Mouse (Mus musculus): ENCODE data around the gene Gm43517. TPM values are rescaled to one million over a fixed set of nuclear protein-coding genes. Genes with fewer than 3 reads are reported as not detected.

Gm43517 gene
- polyA plus RNA-seq, 2 experiments: 0.04 TPM; not detected in 1

DNA sequence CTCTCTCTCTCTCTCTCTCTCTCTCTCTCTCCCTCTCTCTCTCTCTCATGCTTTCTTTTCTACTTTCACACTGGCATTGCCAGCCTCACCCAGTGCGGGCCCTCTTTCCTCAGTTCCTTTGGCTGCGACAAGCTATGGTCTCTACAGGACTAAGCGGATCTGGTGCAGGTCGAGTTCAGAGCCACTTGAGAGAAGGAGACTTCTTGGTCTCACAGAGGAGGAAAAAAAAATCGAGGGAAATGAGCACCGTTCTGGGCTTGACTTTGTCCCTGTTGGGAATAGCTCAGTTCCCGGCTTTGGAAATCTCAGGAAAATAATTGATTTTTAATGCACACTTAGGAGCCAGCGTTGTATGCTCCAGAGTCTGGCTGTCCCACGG, 5.9 kb downstream of the Gm43517 start:
- DNase-seq (ENCODE audit: low spot score): no peak
- Histone ChIP-seq H3K9ac (ENCODE audit: low read depth, low read length, severe bottlenecking) (no peak overlapping the region), H3K27ac (replicated peaks; ENCODE audit: low read depth, low read length) (no peak overlapping the region), H3K4me3 (replicated peaks; ENCODE audit: low read length) (peak overlapping the region; percentile 2; the same call in 1 of the 2 replicates), H3K36me3 (ENCODE audit: control insufficient read depth, insufficient read depth, low read length) (no peaks in the 10 kb centered on the region), H3K9me3 (ENCODE audit: control insufficient read depth, low read length) (no peaks in the 10 kb centered on the region), H3K27me3 (ENCODE audit: control insufficient read depth, insufficient read depth, low read length) (peaks cover 82% of the 10 kb centered on the region), H3K4me1 (ENCODE audit: control insufficient read depth, insufficient read depth, low read length) (no peaks in the 10 kb centered on the region), H3K4me2 (replicated peaks; ENCODE audit: low read depth, low read length, severe bottlenecking) (peak overlapping the region; percentile 16; the same call in 1 of the 2 replicates)
- WGBS: 2% methylated on average over 9 of the region's 9 CpGs
- no peak for TF ChIP-seq POLR2A (IDR thresholded peaks at IDR 0.05; ENCODE audit: borderline replicate concordance, extremely low read depth, insufficient read depth, insufficient read length)
- no peak for ATAC-seq (ENCODE audit: low FRiP score, low read depth)

- WGBS: under 1% methylated on average over 41 of the region's 42 CpGs
- Histone ChIP-seq H3K27ac (replicated peaks; ENCODE audit: low read depth, low read length) (no peak overlapping the region), H3K4me1 (ENCODE audit: control insufficient read depth, insufficient read depth, low read length) (no peaks in the 10 kb centered on the region), H3K4me2 (replicated peaks; ENCODE audit: low read depth, low read length, severe bottlenecking) (peak overlapping the region; percentile 16; the same call in 1 of the 2 replicates), H3K36me3 (ENCODE audit: control insufficient read depth, insufficient read depth, low read length) (no peaks in the 10 kb centered on the region), H3K9me3 (ENCODE audit: control insufficient read depth, low read length) (no peaks in the 10 kb centered on the region), H3K4me3 (replicated peaks; ENCODE audit: low read length) (peak overlapping the region; percentile 2; the same call in 1 of the 2 replicates), H3K9ac (ENCODE audit: low read depth, low read length, severe bottlenecking) (no peak overlapping the region), H3K27me3 (ENCODE audit: control insufficient read depth, insufficient read depth, low read length) (peaks cover 80% of the 10 kb centered on the region)
- TF ChIP-seq POLR2A (IDR thresholded peaks at IDR 0.05; ENCODE audit: borderline replicate concordance, extremely low read depth, insufficient read depth, insufficient read length): no peak
- peak; percentile 79 for ATAC-seq (ENCODE audit: low FRiP score, low read depth)
- peak; percentile 65 for DNase-seq (ENCODE audit: low spot score)
Measured at GRCm38 (mm10) chr12:49391305-49392040, 6.5 kb downstream of the Gm43517 start.

DNA sequence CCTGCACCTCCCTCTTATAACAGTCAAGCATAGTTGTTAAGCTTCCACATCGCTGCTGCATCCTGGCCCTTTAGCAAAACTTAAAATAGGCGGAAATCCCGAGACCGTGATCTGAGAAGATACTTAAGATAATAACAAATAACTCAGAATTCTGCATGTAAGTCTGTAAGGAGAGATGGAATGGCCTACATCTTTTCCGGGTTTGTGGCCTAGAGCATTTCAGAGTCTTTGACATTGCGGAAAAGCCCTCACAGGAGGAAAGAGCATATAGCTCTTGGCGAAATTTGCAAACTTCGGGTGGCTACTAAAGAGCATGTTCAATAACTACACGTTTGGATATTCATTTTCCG, 7.0 kb downstream of the Gm43517 start:
- Histone ChIP-seq H3K36me3 (ENCODE audit: control insufficient read depth, insufficient read depth, low read length) (no peaks in the 10 kb centered on the region), H3K9ac (ENCODE audit: low read depth, low read length, severe bottlenecking) (no peak overlapping the region), H3K27ac (replicated peaks; ENCODE audit: low read depth, low read length) (no peak overlapping the region), H3K27me3 (ENCODE audit: control insufficient read depth, insufficient read depth, low read length) (peaks cover 84% of the 10 kb centered on the region), H3K4me1 (ENCODE audit: control insufficient read depth, insufficient read depth, low read length) (no peaks in the 10 kb centered on the region), H3K4me2 (replicated peaks; ENCODE audit: low read depth, low read length, severe bottlenecking) (no peak overlapping the region), H3K4me3 (replicated peaks; ENCODE audit: low read length) (no peak overlapping the region), H3K9me3 (ENCODE audit: control insufficient read depth, low read length) (no peaks in the 10 kb centered on the region)
- no peak for TF ChIP-seq POLR2A (IDR thresholded peaks at IDR 0.05; ENCODE audit: borderline replicate concordance, extremely low read depth, insufficient read depth, insufficient read length)
- ATAC-seq (ENCODE audit: low FRiP score, low read depth) (no peak), DNase-seq (ENCODE audit: low spot score) (no peak)
- 3% methylated on average over 10 of the region's 10 CpGs for WGBS

DNA sequence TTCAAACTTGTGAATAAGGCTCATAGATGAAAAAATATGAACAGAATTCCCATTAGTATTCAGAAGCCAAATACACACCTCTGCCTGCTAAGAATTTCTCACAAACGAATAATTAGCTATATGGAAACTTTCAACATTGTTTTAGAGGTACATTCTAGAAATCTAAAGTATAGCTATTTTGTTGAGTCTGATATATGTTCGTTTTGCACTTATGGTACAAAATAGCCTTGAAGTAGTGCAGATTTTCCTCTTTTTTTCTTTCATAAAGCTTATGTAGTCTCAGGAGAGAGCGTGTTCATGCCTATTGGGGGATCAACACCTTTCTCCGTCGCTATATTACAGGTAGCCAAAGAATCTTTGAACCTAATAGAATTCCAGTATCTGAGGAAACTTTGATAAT, 7.9 kb downstream of the Gm43517 start:
- H3K27ac ChIP-seq (replicated peaks; ENCODE audit: low read depth, low read length): no peak overlapping the region
- ATAC-seq (ENCODE audit: low FRiP score, low read depth) (no peak), DNase-seq (ENCODE audit: low spot score) (no peak)
- 4% methylated on average over 5 of the region's 5 CpGs for WGBS
- H3K4me3 ChIP-seq (replicated peaks; ENCODE audit: low read length): no peak overlapping the region
- no peak overlapping the region for H3K9ac ChIP-seq (ENCODE audit: low read depth, low read length, severe bottlenecking)
- no peak for TF ChIP-seq POLR2A (IDR thresholded peaks at IDR 0.05; ENCODE audit: borderline replicate concordance, extremely low read depth, insufficient read depth, insufficient read length)
- H3K36me3 ChIP-seq (ENCODE audit: control insufficient read depth, insufficient read depth, low read length): no peaks in the 10 kb centered on the region
- H3K4me1 ChIP-seq (ENCODE audit: control insufficient read depth, insufficient read depth, low read length): no peaks in the 10 kb centered on the region
- H3K9me3 ChIP-seq (ENCODE audit: control insufficient read depth, low read length): no peaks in the 10 kb centered on the region
- no peak overlapping the region for H3K4me2 ChIP-seq (replicated peaks; ENCODE audit: low read depth, low read length, severe bottlenecking)
- peaks cover 88% of the 10 kb centered on the region for H3K27me3 ChIP-seq (ENCODE audit: control insufficient read depth, insufficient read depth, low read length)

DNA sequence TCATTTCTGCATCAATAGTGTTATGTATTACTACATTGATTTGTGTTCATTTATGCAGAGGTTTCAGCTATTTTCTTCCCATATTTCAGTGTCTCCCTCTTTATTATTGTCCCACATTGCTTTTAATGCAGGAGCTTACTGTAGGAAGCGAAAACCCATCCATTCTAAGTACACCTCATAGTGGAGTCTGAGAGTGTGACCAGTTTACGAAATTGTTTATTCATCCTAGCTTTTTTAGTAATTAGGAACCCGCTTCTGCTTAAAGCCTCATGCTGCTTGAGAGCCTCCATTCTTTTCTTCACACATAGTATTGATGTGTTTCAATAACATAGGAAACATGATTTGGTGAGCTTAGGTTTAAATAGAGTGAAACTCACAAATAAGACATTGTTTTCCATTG, 8.7 kb downstream of the Gm43517 start:
- no peak for ATAC-seq (ENCODE audit: low FRiP score, low read depth)
- Histone ChIP-seq H3K27me3 (ENCODE audit: control insufficient read depth, insufficient read depth, low read length) (peaks cover 89% of the 10 kb centered on the region), H3K4me3 (replicated peaks; ENCODE audit: low read length) (no peak overlapping the region), H3K4me1 (ENCODE audit: control insufficient read depth, insufficient read depth, low read length) (no peaks in the 10 kb centered on the region), H3K4me2 (replicated peaks; ENCODE audit: low read depth, low read length, severe bottlenecking) (no peak overlapping the region), H3K36me3 (ENCODE audit: control insufficient read depth, insufficient read depth, low read length) (no peaks in the 10 kb centered on the region), H3K27ac (replicated peaks; ENCODE audit: low read depth, low read length) (no peak overlapping the region), H3K9me3 (ENCODE audit: control insufficient read depth, low read length) (no peaks in the 10 kb centered on the region), H3K9ac (ENCODE audit: low read depth, low read length, severe bottlenecking) (no peak overlapping the region)
- DNase-seq (ENCODE audit: low spot score): peak; percentile 4
- TF ChIP-seq POLR2A (IDR thresholded peaks at IDR 0.05; ENCODE audit: borderline replicate concordance, extremely low read depth, insufficient read depth, insufficient read length): no peak
- 10% methylated on average over 3 of the region's 3 CpGs for WGBS
